Mouse (Mus musculus): ENCODE data around the gene B4galnt2.

DNA sequence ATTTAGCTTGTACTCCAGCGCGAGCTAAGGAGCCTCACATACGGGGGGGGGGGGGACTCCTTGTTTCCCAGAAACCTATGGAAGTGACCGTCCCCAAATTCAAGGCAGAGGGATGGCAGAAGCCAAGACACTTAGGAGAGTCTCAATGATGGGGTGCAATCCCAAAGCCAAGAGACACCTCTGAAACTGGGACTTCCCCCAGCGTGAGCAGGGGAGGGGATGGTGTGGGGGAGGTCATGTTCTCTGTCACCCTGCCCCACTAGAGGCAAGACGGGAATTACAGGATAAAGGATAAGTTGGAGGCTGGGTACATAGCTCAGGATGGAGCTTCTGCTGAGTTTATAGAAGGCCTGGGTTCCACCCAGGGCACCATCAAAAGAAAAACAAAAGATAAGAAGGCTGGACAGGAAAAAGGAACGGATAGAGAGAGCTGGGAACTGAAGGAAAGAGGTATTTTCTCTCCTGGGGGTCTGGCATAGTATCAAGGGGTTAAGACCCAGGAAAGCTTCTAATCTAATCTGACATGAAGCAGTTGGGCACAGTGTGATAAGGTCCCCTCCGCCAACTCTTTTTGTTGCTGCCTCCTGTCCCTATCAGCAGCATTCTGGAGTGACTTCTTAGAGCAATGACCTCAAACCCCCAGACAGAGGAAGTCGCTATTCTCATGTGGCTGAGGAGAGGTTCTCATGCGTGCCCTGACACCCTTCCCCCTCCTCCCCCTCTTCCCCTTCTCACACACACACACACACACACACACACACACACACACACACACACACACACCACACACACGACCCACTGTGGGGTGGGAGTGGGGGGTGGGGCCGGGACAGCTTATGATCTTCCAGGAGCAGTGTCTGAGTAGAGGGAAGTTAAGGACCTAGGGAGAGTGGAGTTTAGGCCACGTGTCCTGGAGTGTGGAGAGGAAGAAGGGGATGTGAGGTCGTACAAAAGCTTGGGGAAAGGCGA lies 79.7 kb downstream of the B4galnt2 start:
- TF ChIP-seq CTCF (IDR thresholded peaks at IDR 0.05; ENCODE audit: borderline replicate concordance, insufficient read depth, low read length), result no peak
- no peak for TF ChIP-seq POLR2A (IDR thresholded peaks at IDR 0.05; ENCODE audit: low read depth, low read length)

Measured in embryonic fibroblast, embryonic 13.5 days (primary cell).